Mouse (Mus musculus) lung, postnatal 4 days (tissue): ENCODE results near the gene Nuak2.

Experiments
- DNase-seq, 2 experiments: peaks; one replicate each; pipeline ENCODE4 v3.0.0; 2021

The Nuak2 gene

GRCm38 (mm10) chr1:132381929-132382328 lies 66.0 kb downstream of the Nuak2 start:
- no peak for DNase-seq
